8 mouse cellular contexts compared by ENCODE assay signal in genomic region chr16:17209981-17210838, GRCm38 (mm10). TPM values are rescaled to one million over a fixed set of nuclear protein-coding genes. Genes with fewer than 3 reads are reported as not detected.
A peak's percentile ranks its signal among the peaks of the same experiment; 100 is the strongest.
DNase-seq lines count a peak whose midpoint lies in the region; ATAC-seq lines count a peak whose summit lies in the region.

No protein-coding gene starts in this region.

- H3K4me2 ChIP-seq in hindbrain, embryonic 14.5 days (replicated peaks), result peak overlapping the region; percentile 92

- H3K9ac ChIP-seq in hindbrain, embryonic 14.5 days, result peak overlapping the region; percentile 65

- H3K9me3 ChIP-seq in hindbrain, embryonic 14.5 days (ENCODE audit: control insufficient read depth, low read length), result no peaks in the 10 kb centered on the region

- H3K27me3 ChIP-seq in hindbrain, embryonic 14.5 days (ENCODE audit: control insufficient read depth, insufficient read depth, low read length), result 0 out of 2 replicates have a peak, but pooled peaks cover 4% of the 10 kb centered on the region

- H3K36me3 ChIP-seq in hindbrain, embryonic 14.5 days (replicated peaks; ENCODE audit: control insufficient read depth, insufficient read depth), result no peaks in the 10 kb centered on the region

- DNase-seq in Muller cell, postnatal 12 days (ENCODE audit: inconsistent ontology term), result peak; percentile 78
- DNase-seq in cerebellum, postnatal 25 days, result peak; percentile 92 to 95
- peak; percentile 79 to 82 for DNase-seq in frontal cortex, postnatal 25 days (ENCODE audit: low spot score in 2 of 2)
- peak; percentile 88 for DNase-seq in hindbrain, embryonic 14.5 days (ENCODE audit: low spot score)
- DNase-seq in layer of hippocampus, postnatal 36 days, result peak; percentile 82 to 86
- DNase-seq in lung, postnatal 25 days (ENCODE audit: low spot score), result peak; percentile 90
- peak; percentile 65 for DNase-seq in retina, adult 2 months (ENCODE audit: low read depth, low spot score)
- peak; percentile 95 for DNase-seq in thymus, postnatal 25 days

- ATAC-seq in hindbrain, embryonic 14.5 days (ENCODE audit: low FRiP score), result peak; percentile 67

- peaks cover 17% of the 10 kb centered on the region for H3K4me1 ChIP-seq in hindbrain, embryonic 14.5 days (replicated peaks; ENCODE audit: control insufficient read depth, insufficient read depth, low read length)

- peak overlapping the region; percentile 44 for H3K4me3 ChIP-seq in hindbrain, embryonic 14.5 days (replicated peaks; ENCODE audit: low read length)

- WGBS in hindbrain, embryonic 14.5 days, result 8% methylated on average over 48 of the region's 48 CpGs

- no peak overlapping the region for H3K27ac ChIP-seq in hindbrain, embryonic 14.5 days

RNA-seq across cellular contexts. Expression of gene Rimbp3, which starts 1.8 kb away (rescaled TPM):
- 2.0 and 2.2 TPM in 2 replicates for polyA plus RNA-seq in hindbrain, embryonic 14.5 days (2014; fragmentation: Nextera tagmentation; extraction: Ambion mirVana)
- 1 to 10 TPM; 3.0 to 3.5 TPM for total RNA-seq in layer of hippocampus, postnatal 36 days (2021)

RNA-seq across cellular contexts. Expression of gene Ube2l3, which starts 7.8 kb away (rescaled TPM):
- polyA plus RNA-seq in hindbrain, embryonic 14.5 days (2014; fragmentation: Nextera tagmentation; extraction: Ambion mirVana), result 278 and 290 TPM in 2 replicates
- total RNA-seq in layer of hippocampus, postnatal 36 days (2021), result 100 to 1,000 TPM; 157 to 159 TPM

RNA-seq across cellular contexts. Expression of gene Hic2, which starts 23.2 kb away (rescaled TPM):
- polyA plus RNA-seq in hindbrain, embryonic 14.5 days (2014; fragmentation: Nextera tagmentation; extraction: Ambion mirVana), result 5.1 and 5.5 TPM in 2 replicates
- 1 to 10 TPM; 4.5 to 5.9 TPM for total RNA-seq in layer of hippocampus, postnatal 36 days (2021)
